Mouse (Mus musculus) left cerebral cortex, adult 8-10 months (tissue): ENCODE data around the gene Olfr993. TPM values are rescaled to one million over a fixed set of nuclear protein-coding genes. Genes with fewer than 3 reads are reported as not detected.

Experiments used
- DNase-seq, 2 experiments: peaks; one replicate each; pipeline ENCODE4 v3.0.0; 2022; ENCODE audit warnings: low spot score in 2 of 2
- total RNA-seq, 4 experiments: library from RNA; stranded (reverse); gene quantifications; 2 replicates each; pipeline ENCODE4 v1.2.4; 2022

The Olfr993 gene
- total RNA-seq: not detected

- no peak for DNase-seq
Observed at GRCm38 (mm10) chr2:85414777-85415176, at the start of gene Olfr993. Gene Olfr993 (minus strand): TSS chr2:85414877.

- DNase-seq: no peak
Observed at GRCm38 (mm10) chr2:85443539-85443938, 28.9 kb upstream of the Olfr993 start, which contains the start of gene Olfr995. Gene Olfr995 (minus strand): TSS chr2:85443639.

- DNase-seq: no peak
Observed at GRCm38 (mm10) chr2:85442546-85442945, 27.9 kb upstream of the Olfr993 start.

GRCm38 (mm10) chr2:85436351-85436750 is 21.7 kb upstream of the Olfr993 start, which contains the start of gene Olfr994:
Gene Olfr994 (minus strand): TSS chr2:85436451.
- DNase-seq: no peak

GRCm38 (mm10) chr2:85425893-85426292 is 11.2 kb upstream of the Olfr993 start:
- DNase-seq: no peak

GRCm38 (mm10) chr2:85409369-85409768 is 5.3 kb downstream of the Olfr993 start, which contains the start of gene Olfr992:
Gene Olfr992 (minus strand): TSS chr2:85409469.
- DNase-seq: no peak

Other genes starting within 250 kb of the Olfr993 start
- gene Lrrc55, start 217.7 kb downstream of the Olfr993 start, total RNA-seq: 10 to 100 TPM; 31.0 to 44.8 (median 36.6) TPM
- not detected for gene Olfr987, start 75.6 kb downstream of the Olfr993 start, total RNA-seq
- gene Olfr988, start 51.6 kb downstream of the Olfr993 start, total RNA-seq: not detected
- gene Olfr992, start 5.4 kb downstream of the Olfr993 start, total RNA-seq: not detected
- not detected for gene Olfr994, start 21.6 kb upstream of the Olfr993 start, total RNA-seq
- gene Olfr995, start 28.8 kb upstream of the Olfr993 start, total RNA-seq: not detected
- under 1 TPM in 3 of 4 experiments, not detected in 1; 0.15 to 0.27 (median 0.16) TPM for gene 4833423E24Rik, start 104.1 kb upstream of the Olfr993 start, total RNA-seq
- not detected for gene Olfr996, start 164.3 kb upstream of the Olfr993 start, total RNA-seq
- not detected for gene Olfr998, start 174.1 kb upstream of the Olfr993 start, total RNA-seq
- not detected for gene Olfr1000, start 197.0 kb upstream of the Olfr993 start, total RNA-seq
- not detected for gene Olfr1002, start 235.8 kb upstream of the Olfr993 start, total RNA-seq
- not detected for gene Olfr154, start 249.6 kb upstream of the Olfr993 start, total RNA-seq